Comparison of ENCODE assay signal across 7 mouse cellular contexts in genomic region chr1:164898846-164899351, GRCm38 (mm10). TPM values are rescaled to one million over a fixed set of nuclear protein-coding genes. Genes with fewer than 3 reads are reported as not detected.
A peak's percentile ranks its signal among the peaks of the same experiment; 100 is the strongest.
DNase-seq lines count a peak whose midpoint lies in the region; ATAC-seq and TF ChIP-seq lines count a peak whose summit lies in the region.

No protein-coding gene starts in this region.

- peak; percentile 83 for DNase-seq in adrenal gland, postnatal 14 days
- DNase-seq in embryonic facial prominence, embryonic 10.5 days (ENCODE audit: low spot score), result peak; percentile 76
- peak; percentile 81 to 89 for DNase-seq in heart, adult 18-20 months
- peak; percentile 91 for DNase-seq in kidney, adult 2 months
- DNase-seq in limb, embryonic 11.5 days (ENCODE audit: low spot score), result peak; percentile 85
- DNase-seq in midbrain, embryonic 14.5 days, result peak; percentile 91
- peak; percentile 50 to 80 for DNase-seq in spleen, postnatal 10 days (ENCODE audit: low spot score in 2 of 2)

- peak overlapping the region; percentile 68 for H3K4me3 ChIP-seq in embryonic facial prominence, embryonic 10.5 days
- H3K4me3 ChIP-seq in kidney, adult 2 months (ENCODE audit: insufficient read depth, low read depth, low read length), result peak overlapping the region; percentile 90
- H3K4me3 ChIP-seq in limb, embryonic 11.5 days (ENCODE audit: low read depth, low read length), result peak overlapping the region; percentile 46
- H3K4me3 ChIP-seq in midbrain, embryonic 14.5 days (replicated peaks; ENCODE audit: low read depth, low read length), result peak overlapping the region; percentile 44

- no peaks in the 10 kb centered on the region for H3K9me3 ChIP-seq in embryonic facial prominence, embryonic 10.5 days
- H3K9me3 ChIP-seq in limb, embryonic 11.5 days (ENCODE audit: control insufficient read depth, low read length), result no peaks in the 10 kb centered on the region
- H3K9me3 ChIP-seq in midbrain, embryonic 14.5 days (ENCODE audit: control insufficient read depth, low read length), result no peaks in the 10 kb centered on the region

- peaks cover 29% of the 10 kb centered on the region for H3K27me3 ChIP-seq in embryonic facial prominence, embryonic 10.5 days (replicated peaks; ENCODE audit: low read depth, poor library complexity, severe bottlenecking)
- no peaks in the 10 kb centered on the region for H3K27me3 ChIP-seq in kidney, adult 2 months (replicated peaks; ENCODE audit: control insufficient read depth, insufficient read depth, low read length)
- no peaks in the 10 kb centered on the region for H3K27me3 ChIP-seq in limb, embryonic 11.5 days (ENCODE audit: control insufficient read depth, insufficient read depth, low read length)
- no peaks in the 10 kb centered on the region for H3K27me3 ChIP-seq in midbrain, embryonic 14.5 days (ENCODE audit: control insufficient read depth, insufficient read depth, low read length)

- H3K4me2 ChIP-seq in limb, embryonic 11.5 days (ENCODE audit: low read depth, severe bottlenecking), result peak overlapping the region; percentile 81
- H3K4me2 ChIP-seq in midbrain, embryonic 14.5 days (ENCODE audit: low read length), result peak overlapping the region; percentile 66

- H3K9ac ChIP-seq in limb, embryonic 11.5 days (ENCODE audit: low read length), result peak overlapping the region; percentile 45
- peak overlapping the region; percentile 69 for H3K9ac ChIP-seq in midbrain, embryonic 14.5 days (replicated peaks; ENCODE audit: low read length)

- TF ChIP-seq CTCF in kidney, adult 2 months (conservative IDR thresholded peaks at IDR 0.05; ENCODE audit: insufficient read depth, insufficient read length, low read depth, low read length), result peak; percentile 67

- H3K4me1 ChIP-seq in embryonic facial prominence, embryonic 10.5 days, result peaks cover 29% of the 10 kb centered on the region
- H3K4me1 ChIP-seq in kidney, adult 2 months (ENCODE audit: control insufficient read depth, insufficient read depth, low read length), result peaks cover 21% of the 10 kb centered on the region
- H3K4me1 ChIP-seq in limb, embryonic 11.5 days (ENCODE audit: control insufficient read depth, insufficient read depth, low read length), result no peaks in the 10 kb centered on the region
- H3K4me1 ChIP-seq in midbrain, embryonic 14.5 days (ENCODE audit: control insufficient read depth, insufficient read depth, low read length), result peaks cover 21% of the 10 kb centered on the region

- H3K36me3 ChIP-seq in embryonic facial prominence, embryonic 10.5 days (replicated peaks), result no peaks in the 10 kb centered on the region
- no peaks in the 10 kb centered on the region for H3K36me3 ChIP-seq in kidney, adult 2 months (ENCODE audit: control insufficient read depth, insufficient read depth, low read length)
- H3K36me3 ChIP-seq in limb, embryonic 11.5 days (ENCODE audit: control insufficient read depth, insufficient read depth, low read length), result no peaks in the 10 kb centered on the region
- H3K36me3 ChIP-seq in midbrain, embryonic 14.5 days (ENCODE audit: control insufficient read depth, insufficient read depth, low read length), result no peaks in the 10 kb centered on the region

- H3K27ac ChIP-seq in embryonic facial prominence, embryonic 10.5 days (replicated peaks), result peak overlapping the region; percentile 79
- peak overlapping the region; percentile 100 for H3K27ac ChIP-seq in kidney, adult 2 months (ENCODE audit: insufficient read depth, low read depth, low read length)
- no peak overlapping the region for H3K27ac ChIP-seq in limb, embryonic 11.5 days (replicated peaks; ENCODE audit: low read depth, low read length)
- peak overlapping the region; percentile 92 for H3K27ac ChIP-seq in midbrain, embryonic 14.5 days (replicated peaks; ENCODE audit: low read depth, low read length)

- WGBS in embryonic facial prominence, embryonic 10.5 days, result under 1% methylated on average over 22 of the region's 22 CpGs
- under 1% methylated on average over 22 of the region's 22 CpGs for WGBS in kidney, adult 2 months
- under 1% methylated on average over 22 of the region's 22 CpGs for WGBS in limb, embryonic 11.5 days
- WGBS in midbrain, embryonic 14.5 days, result 0% methylated on average over 22 of the region's 22 CpGs

- peak; percentile 84 for ATAC-seq in limb, embryonic 11.5 days (ENCODE audit: insufficient number of reproducible peaks, low FRiP score, low TSS enrichment, low read depth)
- peak; percentile 90 for ATAC-seq in midbrain, embryonic 14.5 days (ENCODE audit: low FRiP score, low TSS enrichment)

- peak; percentile 19 for TF ChIP-seq POLR2A in kidney, adult 2 months (IDR thresholded peaks at IDR 0.05; ENCODE audit: low read depth, low read length)

RNA-seq across cellular contexts. Expression of gene Xcl1, which starts 36.4 kb away (rescaled TPM):
- not detected in 2 replicates for total RNA-seq in adrenal gland, postnatal 14 days (2021)
- not detected in 2 replicates for polyA plus RNA-seq in embryonic facial prominence, embryonic 10.5 days (2016; fragmentation: Nextera tagmentation; extraction: Ambion mirVana)
- total RNA-seq in heart, adult 18-20 months (2021), result under 1 TPM; 0.57 to 0.62 TPM
- 0.23 and 0.86 TPM in 2 replicates for polyA plus RNA-seq in kidney, adult 2 months (2012; rRNA removed)
- polyA plus RNA-seq in limb, embryonic 11.5 days (2014; fragmentation: Nextera tagmentation; extraction: Ambion mirVana), result not detected in 2 replicates
- polyA plus RNA-seq in midbrain, embryonic 14.5 days (2014; fragmentation: Nextera tagmentation; extraction: Ambion mirVana), result not detected in 2 replicates
